Mouse (Mus musculus) CH12.LX (cell line): ENCODE measurements around the gene Prkn.

Source experiments
- BHLHE40 ChIP-seq: IDR thresholded peaks from 2 replicates; pipeline ENCODE4 v1.6.1; 2011; ENCODE audit warnings: mild to moderate bottlenecking, low read depth, low read length, improper control_type of control experiment
- CTCF ChIP-seq, 2 experiments: IDR thresholded peaks in 1 of 2; conservative IDR thresholded peaks in 1 of 2; 2 replicates each; pipeline ENCODE4 v1.5.1; 2011 to 2012; ENCODE audit warnings: low read depth in 2 of 2, low read length in 2 of 2, improper control_type of control experiment in 1 of 2, inconsistent platforms in 1 of 2, mild to moderate bottlenecking in 1 of 2, moderate library complexity in 1 of 2
- HCFC1 ChIP-seq: IDR thresholded peaks from 2 replicates; pipeline ENCODE4 v1.6.1; 2012; ENCODE audit warnings: low read depth, mild to moderate bottlenecking, inconsistent platforms, low read length, improper control_type of control experiment
- JUND ChIP-seq: conservative IDR thresholded peaks from 2 replicates; pipeline ENCODE4 v1.6.1; 2011; ENCODE audit warnings: low read depth, low read length, improper control_type of control experiment
- USF2 ChIP-seq: conservative IDR thresholded peaks from 2 replicates; pipeline ENCODE4 v1.6.1; 2011; ENCODE audit warnings: low read depth, low read length, improper control_type of control experiment

GRCm38 (mm10) chr17:11076319-11076903 lies 236.2 kb downstream of the Prkn start:
- no peak for TF ChIP-seq CTCF (conservative IDR thresholded peaks at IDR 0.05 in 1 of 2, IDR thresholded peaks at IDR 0.05 in 1 of 2; ENCODE audit: low read depth in 2 of 2, low read length in 2 of 2)
- TF ChIP-seq HCFC1: no peak
- no peak for TF ChIP-seq USF2
- no peak for TF ChIP-seq BHLHE40
- no peak for TF ChIP-seq JUND
